Mouse (Mus musculus) 416B (cell line): ENCODE results near the gene Ttc8.
A peak's percentile ranks its signal among the peaks of the same experiment; 100 is the strongest.

Experiments used
- DNase-seq: peaks from one replicate; pipeline ENCODE4 v3.0.0; 2011; ENCODE audit warnings: low read depth

Ttc8 gene

GRCm38 (mm10) chr12:98973461-98973860 lies 53.1 kb downstream of the Ttc8 start:
- DNase-seq = no peak

DNA sequence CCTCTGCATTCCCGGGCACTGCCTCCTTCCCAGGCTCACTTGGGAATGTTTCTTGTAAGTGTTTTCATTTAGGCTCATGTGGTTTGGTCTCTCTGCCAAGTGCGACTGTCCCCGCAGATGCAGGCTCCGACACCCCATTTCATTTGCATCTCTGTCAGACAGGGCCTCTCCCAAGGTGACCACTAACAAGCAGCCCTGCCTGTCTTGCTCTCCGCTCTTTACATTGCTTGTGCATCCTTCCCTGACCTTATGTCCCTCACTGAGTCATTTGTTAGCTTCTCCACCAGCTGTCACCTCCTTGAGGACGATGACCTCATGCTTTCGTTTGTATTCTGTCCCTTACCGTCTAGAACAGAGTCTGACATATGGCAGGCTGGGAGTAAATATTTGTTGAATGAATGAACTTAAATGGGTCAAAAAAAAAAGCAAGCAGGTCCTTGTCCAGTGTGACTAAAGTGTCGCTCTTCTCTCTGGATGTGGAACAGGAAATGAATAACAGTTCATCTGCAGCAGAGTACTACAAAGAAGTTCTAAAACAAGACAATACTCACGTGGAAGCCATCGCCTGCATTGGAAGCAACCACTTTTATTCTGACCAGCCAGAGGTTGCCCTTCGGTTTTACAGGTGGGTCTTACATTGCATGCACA lies 53.9 kb downstream of the Ttc8 start:
- DNase-seq = no peak

GRCm38 (mm10) chr12:98981081-98981480 lies 60.7 kb downstream of the Ttc8 start:
- DNase-seq = no peak

DNA sequence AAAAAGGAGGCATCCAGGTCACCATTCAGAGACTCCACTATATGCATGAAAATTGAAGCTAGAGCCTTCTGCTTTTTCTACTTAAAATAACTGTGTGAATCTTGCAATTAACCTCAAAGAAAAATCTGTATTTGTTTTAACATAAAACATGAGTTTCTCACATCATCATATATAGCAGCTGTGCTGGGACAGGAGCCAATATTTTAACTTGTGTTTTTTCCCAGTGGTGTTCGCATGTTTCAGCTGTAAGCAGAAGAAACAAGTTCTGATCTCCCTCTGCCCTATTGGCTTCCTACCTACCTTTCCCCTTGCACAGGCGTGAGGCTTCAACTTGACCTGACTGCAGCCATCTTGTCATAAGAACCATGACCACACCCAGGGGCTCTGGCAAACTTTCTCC lies 64.4 kb downstream of the Ttc8 start:
- no peak for DNase-seq

- no peak for DNase-seq
Measured at GRCm38 (mm10) chr12:98991076-98991829, 70.9 kb downstream of the Ttc8 start.

DNA sequence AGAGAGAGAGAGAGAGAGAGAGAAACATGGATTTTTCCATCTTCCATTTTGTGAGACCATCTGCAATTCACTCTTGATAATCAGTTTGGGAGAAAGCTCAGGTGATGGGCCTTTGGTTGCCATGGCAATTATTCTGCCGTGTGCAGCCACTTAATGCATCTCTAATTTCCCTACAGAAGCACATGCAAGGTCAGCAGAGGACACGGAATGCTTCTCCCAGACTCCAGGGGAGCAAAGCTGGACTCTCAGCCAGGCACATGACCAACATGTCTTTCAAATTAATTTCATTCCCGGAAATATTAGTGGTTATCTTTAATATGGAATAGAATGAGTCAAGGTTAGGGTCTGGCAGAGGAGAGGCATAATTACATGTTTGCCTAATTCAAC lies 71.4 kb downstream of the Ttc8 start:
- no peak for DNase-seq

DNA sequence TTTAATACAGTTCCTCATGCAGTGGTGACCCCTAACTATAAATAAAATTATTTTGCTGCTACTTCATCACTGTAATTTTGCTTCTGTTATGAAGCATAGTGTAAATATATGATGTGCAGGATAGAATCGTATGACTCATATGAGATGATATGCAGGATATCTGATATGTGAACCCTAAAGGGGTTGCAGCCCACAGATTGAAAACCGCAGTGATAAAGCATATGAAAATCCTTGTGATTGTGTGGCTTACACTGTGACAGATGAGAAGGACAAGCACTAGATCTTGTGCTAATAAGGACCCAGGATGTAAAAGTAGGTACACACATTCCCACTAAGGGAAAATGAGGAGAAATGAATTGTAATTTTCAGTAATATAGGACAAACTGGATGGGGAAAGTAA lies 73.4 kb downstream of the Ttc8 start:
- peak; percentile 65 for DNase-seq

GRCm38 (mm10) chr12:98994366-98994765 lies 74.0 kb downstream of the Ttc8 start:
- DNase-seq = no peak

- DNase-seq = peak; percentile 68
Measured at GRCm38 (mm10) chr12:98995881-98996280, 75.5 kb downstream of the Ttc8 start.

DNA sequence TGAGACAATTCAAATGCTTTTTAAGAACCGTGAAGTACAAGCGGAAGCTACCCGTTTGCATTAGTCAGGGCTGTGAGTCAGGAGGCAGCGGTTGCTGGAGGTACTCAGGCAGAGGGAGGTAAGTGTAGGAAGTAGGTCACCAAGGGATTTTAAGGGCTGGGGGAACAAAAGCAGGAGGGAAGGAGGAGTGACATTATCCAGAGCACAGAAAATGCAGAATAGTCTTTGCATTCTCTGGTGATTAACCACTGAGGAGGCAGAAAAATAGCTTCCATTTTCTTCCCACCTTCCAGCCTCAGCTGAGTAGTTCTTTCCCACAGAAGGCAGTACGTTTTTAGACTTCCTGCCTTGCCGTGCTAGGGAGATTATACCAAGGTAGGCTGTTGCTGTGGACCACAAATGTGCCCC lies 76.2 kb downstream of the Ttc8 start:
- DNase-seq = peak; percentile 87

- DNase-seq = peak; percentile 91
Measured at GRCm38 (mm10) chr12:98997046-98997445, 76.7 kb downstream of the Ttc8 start.

DNA sequence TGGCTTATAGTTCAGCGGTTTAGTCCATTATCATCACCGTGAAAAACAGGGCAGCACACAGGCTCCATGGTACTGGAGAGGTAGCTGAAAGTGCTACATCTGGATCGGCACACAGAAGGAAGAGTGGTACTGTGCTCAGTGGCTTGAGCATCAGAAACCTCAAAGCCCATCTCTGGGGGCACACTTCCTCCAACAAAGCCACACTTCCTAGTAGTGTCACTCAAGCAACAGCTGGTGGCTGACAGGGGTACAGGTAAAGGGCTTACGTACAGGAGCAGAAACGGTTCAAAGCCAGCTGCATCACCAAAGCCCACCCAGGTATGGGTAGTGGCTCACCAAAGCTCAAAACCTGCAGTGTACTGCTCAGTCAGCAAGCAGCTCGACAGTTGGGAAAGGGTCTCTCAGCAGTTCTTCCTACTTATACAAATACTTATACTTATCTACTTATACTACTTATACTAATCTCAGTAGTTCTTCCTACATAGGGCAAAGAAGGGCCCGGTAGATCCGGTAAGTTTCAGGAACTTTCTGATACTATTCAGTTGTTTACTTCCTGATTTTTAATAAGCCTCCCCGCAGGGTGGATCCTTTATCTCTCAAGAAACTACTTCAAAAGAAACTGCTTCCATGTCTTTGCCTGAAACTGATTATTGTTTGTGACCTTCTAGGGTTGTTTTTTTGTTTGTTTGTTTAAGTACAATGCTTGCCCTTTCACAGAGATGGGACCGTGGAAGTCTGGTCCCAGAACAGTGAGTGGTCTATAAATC lies 78.5 kb downstream of the Ttc8 start:
- DNase-seq = peak; percentile 46

- no peak for DNase-seq
Measured at GRCm38 (mm10) chr12:99000310-99000709, 79.9 kb downstream of the Ttc8 start.

- no peak for DNase-seq
Measured at GRCm38 (mm10) chr12:99003046-99003445, 82.7 kb downstream of the Ttc8 start.

DNA sequence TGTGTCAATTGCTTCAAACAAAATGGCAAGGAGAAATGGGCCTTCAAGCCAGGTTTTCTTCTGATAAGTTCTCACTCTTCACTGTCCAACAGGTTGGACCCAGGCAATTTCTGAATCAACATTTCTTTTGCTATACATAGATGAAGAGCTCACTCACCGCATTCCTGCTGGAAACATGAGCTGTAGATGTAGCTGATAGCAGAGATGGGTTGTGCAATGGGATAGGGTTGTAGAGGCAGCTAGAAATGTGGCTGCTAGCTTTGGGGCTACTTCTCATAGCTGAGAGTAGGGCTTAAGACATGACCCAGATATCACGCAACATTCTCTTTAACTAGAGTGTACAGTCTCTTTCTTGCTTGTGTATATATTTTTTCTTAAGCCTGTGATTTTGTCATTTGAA lies 84.4 kb downstream of the Ttc8 start:
- peak; percentile 18 for DNase-seq

GRCm38 (mm10) chr12:99008786-99009185 lies 88.4 kb downstream of the Ttc8 start:
- DNase-seq = no peak

GRCm38 (mm10) chr12:99009430-99009829 lies 89.1 kb downstream of the Ttc8 start:
- DNase-seq = no peak

DNA sequence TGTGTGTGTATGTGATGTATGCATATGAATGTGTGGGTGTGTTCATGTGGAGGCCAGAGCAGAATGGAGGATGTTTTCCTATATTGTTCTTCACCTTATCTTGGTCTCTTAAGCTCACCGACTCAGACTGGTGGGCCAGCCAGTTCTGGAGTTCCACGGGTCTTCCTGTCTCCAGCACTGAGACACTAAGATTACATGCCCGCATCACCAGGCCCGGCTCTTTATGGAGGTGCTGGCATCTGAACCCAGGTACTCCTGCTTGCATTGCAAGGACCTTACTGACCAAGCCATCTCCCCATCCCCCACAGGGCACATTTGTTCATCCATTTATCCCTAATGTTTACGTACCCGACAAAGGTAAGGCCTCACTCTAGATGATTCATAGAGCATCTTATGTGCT lies 89.7 kb downstream of the Ttc8 start:
- DNase-seq = no peak

DNA sequence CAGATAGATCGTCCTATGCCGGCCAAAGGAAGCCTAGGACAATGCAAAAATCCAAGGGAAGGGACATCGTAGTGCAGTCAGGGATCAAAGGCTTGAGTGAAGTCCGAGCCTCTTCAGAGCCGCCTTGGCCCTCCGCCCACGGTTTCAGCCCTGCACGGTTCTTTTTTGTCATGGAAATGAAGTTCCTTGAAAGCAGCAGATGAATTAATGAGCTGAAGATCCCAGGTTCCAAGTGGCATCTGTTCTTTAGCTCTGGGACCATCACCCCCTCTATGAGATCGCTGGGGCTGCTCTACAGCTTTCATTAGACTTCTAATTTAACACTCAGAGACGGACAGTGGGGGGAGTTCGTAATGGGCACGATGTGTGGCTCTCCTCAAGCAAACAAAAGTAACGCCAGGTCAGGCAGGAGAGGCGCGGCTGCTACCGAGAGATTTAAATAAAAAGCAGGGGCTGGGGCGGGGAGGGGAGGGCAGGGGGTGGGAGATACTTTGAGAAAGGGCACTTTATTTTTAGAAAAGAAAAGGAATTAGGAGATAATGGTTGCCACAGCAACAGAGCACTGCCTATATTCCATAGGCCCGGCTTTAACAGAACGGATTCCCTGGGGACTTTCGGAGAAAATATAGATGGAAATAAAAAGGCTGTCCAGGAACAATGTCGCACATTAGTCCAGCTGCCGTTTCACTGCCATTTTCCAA lies 90.9 kb downstream of the Ttc8 start:
- DNase-seq = no peak

GRCm38 (mm10) chr12:99015870-99016269 lies 95.5 kb downstream of the Ttc8 start:
- no peak for DNase-seq

GRCm38 (mm10) chr12:99024430-99024960 lies 104.1 kb downstream of the Ttc8 start:
- no peak for DNase-seq

DNA sequence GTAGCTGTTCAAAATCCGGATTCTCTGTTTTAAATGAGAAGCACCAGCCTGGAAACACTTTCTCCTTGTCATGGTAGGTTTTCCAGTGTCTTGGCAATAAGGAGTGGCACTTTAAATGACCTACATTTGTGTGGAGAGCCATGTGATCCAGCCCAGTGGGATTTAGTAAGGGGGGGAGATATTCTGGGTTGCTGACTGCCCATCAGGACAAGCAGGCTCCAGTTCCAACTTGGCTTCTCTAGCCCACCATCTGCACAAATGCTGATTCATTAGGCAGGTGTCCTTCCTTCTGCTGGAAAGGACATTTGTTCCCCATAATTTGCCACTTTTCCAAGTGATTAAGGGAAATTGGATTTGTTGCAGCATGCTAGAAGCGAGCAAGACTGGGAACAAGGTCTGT lies 105.9 kb downstream of the Ttc8 start:
- DNase-seq = no peak
